Mouse (Mus musculus) limb, embryonic 14.5 days (tissue): ENCODE measurements at regions not wholly inside any gene's neighbourhood (a gene's known extent, or its start where the extent isn't known, plus 50 kb on each side); places are given as distances from the start of the nearest gene placed in this dataset.

Experiments
- ATAC-seq: fragments of 200-750 bp; cut with Nextera tagmentation; 2 replicates; pipeline ENCODE4 v1.8.0; 2017; ENCODE audit warnings: low read depth, moderate number of reproducible peaks, moderate TSS enrichment; ENCODE audit not compliant: low FRiP score
- DNase-seq: peaks from one replicate; pipeline ENCODE4 v3.0.0-alpha.2; 2015; ENCODE audit warnings: low spot score
- H3K27ac ChIP-seq: fragments of 300-500 bp; sonication (generic); replicated peaks from 2 replicates; pipeline ENCODE4 v1.5.1; 2014; ENCODE audit warnings: low read depth, mild to moderate bottlenecking, low read length, moderate library complexity, mixed read lengths
- H3K27me3 ChIP-seq: fragments of 300-500 bp; sonication (generic); 2 replicates; pipeline ENCODE4 v1.6.1; 2014; ENCODE audit warnings: low read length, mixed read lengths; ENCODE audit not compliant: control insufficient read depth, insufficient read depth
- H3K36me3 ChIP-seq: fragments of 300-500 bp; sonication (generic); 2 replicates; pipeline ENCODE4 v1.6.1; 2014; ENCODE audit warnings: mild to moderate bottlenecking, low read length, moderate library complexity, mixed read lengths; ENCODE audit not compliant: control insufficient read depth, insufficient read depth
- H3K4me1 ChIP-seq: fragments of 300-500 bp; sonication (generic); 2 replicates; pipeline ENCODE4 v1.6.1; 2014; ENCODE audit warnings: antibody characterized with exemption, low read length, mixed read lengths; ENCODE audit not compliant: control insufficient read depth, insufficient read depth
- H3K4me2 ChIP-seq: fragments of 300-500 bp; sonication (generic); replicated peaks from 2 replicates; pipeline ENCODE4 v1.6.1; 2014; ENCODE audit warnings: low read depth, mild to moderate bottlenecking, low read length, moderate library complexity; ENCODE audit not compliant: severe bottlenecking
- H3K4me3 ChIP-seq: fragments of 300-500 bp; sonication (generic); replicated peaks from 2 replicates; pipeline ENCODE4 v1.5.1; 2014; ENCODE audit warnings: low read length
- H3K9ac ChIP-seq: fragments of 300-500 bp; sonication (generic); 2 replicates; pipeline ENCODE4 v1.6.1; 2014; ENCODE audit warnings: mild to moderate bottlenecking, low read depth, low read length, moderate library complexity; ENCODE audit not compliant: severe bottlenecking
- H3K9me3 ChIP-seq: fragments of 300-500 bp; sonication (generic); 2 replicates; pipeline ENCODE4 v1.6.1; 2016; ENCODE audit warnings: low read length; ENCODE audit not compliant: control insufficient read depth
- POLR2A ChIP-seq: fragments of 200-500 bp; IDR thresholded peaks from 2 replicates; pipeline ENCODE4 v1.8.0; 2012; ENCODE audit warnings: inconsistent platforms, mild to moderate bottlenecking, moderate library complexity, borderline replicate concordance; ENCODE audit not compliant: insufficient read depth, insufficient read length; ENCODE audit errors: extremely low read depth
- WGBS: fragments of 180-500 bp; shearing (Covaris S2); extraction: QIAGEN DNeasy Blood & Tissue Kit; methylation state at CpG from one replicate; pipeline ENCODE4 v1.1.7; 2014; 5-methylcytosine and 5-hydroxymethylcytosine counted together

- H3K27me3 ChIP-seq = no peaks in the 10 kb centered on the region
- TF ChIP-seq POLR2A = no peak
- no peak for ATAC-seq
Measured at GRCm38 (mm10) chr6:49657988-49658387, 164.5 kb upstream of the Npy start.

GRCm38 (mm10) chr6:49670991-49671390 lies 151.5 kb upstream of the Npy start:
- H3K4me1 ChIP-seq = no peaks in the 10 kb centered on the region
- H3K4me3 ChIP-seq = no peak overlapping the region
- H3K27ac ChIP-seq = no peak overlapping the region
- H3K9ac ChIP-seq = no peak overlapping the region
- TF ChIP-seq POLR2A = no peak
- H3K4me2 ChIP-seq = no peak overlapping the region
- H3K9me3 ChIP-seq = no peaks in the 10 kb centered on the region
- WGBS = 80% methylated on average over 5 of the region's 5 CpGs
- no peaks in the 10 kb centered on the region for H3K27me3 ChIP-seq
- DNase-seq = no peak
- no peaks in the 10 kb centered on the region for H3K36me3 ChIP-seq
- no peak for ATAC-seq

More at GRCm38 (mm10) chr6:49657988-49658387, 164.5 kb upstream of the Npy start:
- H3K4me1 ChIP-seq = no peaks in the 10 kb centered on the region
- 63% methylated on average over 9 of the region's 9 CpGs for WGBS
- H3K9ac ChIP-seq = no peak overlapping the region
- no peak overlapping the region for H3K4me3 ChIP-seq
- no peak for DNase-seq
- H3K27ac ChIP-seq = no peak overlapping the region
- H3K4me2 ChIP-seq = no peak overlapping the region
- H3K9me3 ChIP-seq = no peaks in the 10 kb centered on the region
- H3K36me3 ChIP-seq = no peaks in the 10 kb centered on the region

GRCm38 (mm10) chr6:49671912-49672311 lies 150.6 kb upstream of the Npy start:
- ATAC-seq = no peak
- H3K9me3 ChIP-seq = no peaks in the 10 kb centered on the region
- TF ChIP-seq POLR2A = no peak
- H3K27me3 ChIP-seq = no peaks in the 10 kb centered on the region
- H3K4me3 ChIP-seq = no peak overlapping the region
- H3K36me3 ChIP-seq = no peaks in the 10 kb centered on the region
- DNase-seq = no peak
- WGBS = 86% methylated on average over 2 of the region's 2 CpGs
- H3K27ac ChIP-seq = no peak overlapping the region
- no peak overlapping the region for H3K9ac ChIP-seq
- H3K4me1 ChIP-seq = no peaks in the 10 kb centered on the region
- H3K4me2 ChIP-seq = no peak overlapping the region

GRCm38 (mm10) chr6:49686776-49687175 lies 135.7 kb upstream of the Npy start:
- no peak overlapping the region for H3K9ac ChIP-seq
- H3K36me3 ChIP-seq = no peaks in the 10 kb centered on the region
- no peak overlapping the region for H3K27ac ChIP-seq
- TF ChIP-seq POLR2A = no peak
- H3K4me2 ChIP-seq = no peak overlapping the region
- DNase-seq = no peak
- no peaks in the 10 kb centered on the region for H3K27me3 ChIP-seq
- ATAC-seq = no peak
- no peak overlapping the region for H3K4me3 ChIP-seq
- H3K9me3 ChIP-seq = no peaks in the 10 kb centered on the region
- no peaks in the 10 kb centered on the region for H3K4me1 ChIP-seq
- WGBS = 54% methylated on average over 4 of the region's 4 CpGs

- DNase-seq = no peak
- no peak for TF ChIP-seq POLR2A
- Histone ChIP-seq H3K9me3 (no peaks in the 10 kb centered on the region), H3K4me2 (no peak overlapping the region), H3K36me3 (no peaks in the 10 kb centered on the region), H3K27me3 (no peaks in the 10 kb centered on the region), H3K27ac (no peak overlapping the region; the same call in 1 of the 2 replicates), H3K4me1 (no peaks in the 10 kb centered on the region), H3K4me3 (no peak overlapping the region), H3K9ac (no peak overlapping the region)
- WGBS = 32% methylated on average over 6 of the region's 6 CpGs
- no peak for ATAC-seq
Measured at GRCm38 (mm10) chr6:49692032-49692539, 130.4 kb upstream of the Npy start.

GRCm38 (mm10) chr6:49694851-49695250 lies 127.7 kb upstream of the Npy start:
- no peak for TF ChIP-seq POLR2A
- 41% methylated on average over 5 of the region's 5 CpGs for WGBS
- Histone ChIP-seq H3K36me3 (no peaks in the 10 kb centered on the region), H3K9me3 (no peaks in the 10 kb centered on the region), H3K27me3 (no peaks in the 10 kb centered on the region), H3K4me1 (no peaks in the 10 kb centered on the region), H3K4me3 (no peak overlapping the region), H3K9ac (no peak overlapping the region), H3K4me2 (no peak overlapping the region), H3K27ac (no peak overlapping the region)
- DNase-seq = no peak
- ATAC-seq = no peak
